ENCODE assay signal across 10 mouse cellular contexts in the genomic region with DNA sequence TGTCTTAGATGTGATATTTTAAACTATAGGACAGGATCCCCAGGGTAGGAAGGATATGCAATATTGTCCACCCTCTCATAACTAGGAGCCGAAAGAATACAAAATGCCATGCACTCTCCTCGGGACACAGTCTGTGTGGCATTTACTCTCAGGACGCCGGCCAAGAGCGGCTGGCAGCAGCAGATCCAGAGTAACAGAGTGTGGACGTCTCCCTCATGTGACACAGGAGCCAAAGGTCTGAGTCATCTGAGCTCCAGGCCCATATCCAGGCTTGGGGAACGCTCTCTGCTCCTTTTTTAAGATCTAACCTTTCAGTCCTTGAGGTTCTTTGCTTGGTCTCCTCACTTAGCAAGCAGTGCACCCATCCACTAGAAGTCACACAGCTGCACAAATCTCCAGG.
DNase-seq lines count a peak whose midpoint lies in the region; ATAC-seq lines count a peak whose summit lies in the region.
"Had no signal": no experiment of that assay in that cellular context is flagged by ENCODE, and none has a peak within 500 bp of the region (broad histone marks: within the 10 kb centered on the region; RNA-seq: fewer than 3 reads in every experiment).

No protein-coding gene starts in this region.

- ATAC-seq in activated CD4-positive, CD25-positive, alpha-beta regulatory T cell, adult 4 months = no peak
- ATAC-seq: inflammation-experienced regulatory T-cells, adult 6 months had no signal

- DNase-seq in kidney, adult 18-20 months = peak; percentile 59
- DNase-seq in kidney, postnatal 4 days = no peak
- peak; percentile 74 to 78 for DNase-seq in cerebellum, adult 18-20 months
- DNase-seq in heart, adult 8-10 months (ENCODE audit: low spot score) = peak; percentile 70
- DNase-seq in lung, adult 18-20 months = peak; percentile 42 to 61
- no peak for DNase-seq in layer of hippocampus, postnatal 36 days
- no peak for DNase-seq in frontal cortex, postnatal 10 days (ENCODE audit: low spot score in 2 of 2)
- DNase-seq: B cell, adult 2 months had no signal

Comparison
In these comparisons a context has a peak if more than half of its experiments do, and no peak if none do; other contexts are left out.
1. DNase-seq: peak in kidney, adult 18-20 months (single experiment), cerebellum, adult 18-20 months (2 of 2), heart, adult 8-10 months (single experiment) and lung, adult 18-20 months (2 of 2); none in kidney, postnatal 4 days (0 of 2), layer of hippocampus, postnatal 36 days (0 of 2) and frontal cortex, postnatal 10 days (0 of 2).